Mouse (Mus musculus): ENCODE data around the gene Plcb2. TPM values are rescaled to one million over a fixed set of nuclear protein-coding genes. Genes with fewer than 3 reads are reported as not detected.

Gene Plcb2
- under 1 TPM in 1 of 2 experiments, not detected in 1; 0.07 TPM for polyA plus RNA-seq (2012; fragmentation: generic; extraction: Trizol)

GRCm38 (mm10) chr2:118728337-118728736, at the start of gene Plcb2:
TSS of gene Plcb2 (minus strand) at chr2:118728438.

DNA sequence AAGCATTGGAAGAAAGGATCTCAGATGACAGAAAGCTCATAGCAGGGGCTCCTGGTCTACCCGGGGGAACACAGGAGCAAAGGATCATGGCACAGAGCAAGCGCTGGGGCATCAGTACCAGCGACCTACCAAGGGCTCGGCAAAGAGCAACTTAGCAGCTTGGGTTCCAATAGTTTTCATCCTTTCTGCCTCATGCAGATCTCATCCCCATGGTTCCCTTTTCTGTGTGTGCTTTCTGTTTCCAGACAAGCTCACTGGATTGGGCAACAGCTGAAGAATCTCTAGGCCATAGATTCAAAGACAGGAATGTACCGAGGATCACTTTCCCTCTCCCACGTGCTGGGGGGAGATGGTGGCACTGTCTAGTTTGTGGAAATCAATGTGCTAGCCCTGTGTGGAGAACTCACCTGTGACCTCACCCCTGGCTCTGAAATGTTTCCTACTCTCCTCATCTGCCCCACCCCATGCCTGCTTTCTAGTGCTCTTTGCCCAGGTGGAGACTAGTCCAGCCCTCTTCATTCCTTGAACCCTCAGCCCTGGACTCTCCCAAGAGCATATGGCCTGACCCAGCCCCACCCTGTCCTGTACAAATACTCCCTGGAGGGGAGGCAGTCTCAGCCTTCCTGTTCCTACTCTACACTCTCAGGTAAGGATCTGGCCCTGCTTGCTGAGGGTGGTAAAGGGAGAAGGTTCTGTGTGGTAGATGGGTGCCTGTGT, 44.1 kb upstream of the Plcb2 start, which contains the start of gene Phgr1:
Gene Phgr1 (plus strand): TSS at position 612 of the 717 bp plus-strand sequence.

DNA sequence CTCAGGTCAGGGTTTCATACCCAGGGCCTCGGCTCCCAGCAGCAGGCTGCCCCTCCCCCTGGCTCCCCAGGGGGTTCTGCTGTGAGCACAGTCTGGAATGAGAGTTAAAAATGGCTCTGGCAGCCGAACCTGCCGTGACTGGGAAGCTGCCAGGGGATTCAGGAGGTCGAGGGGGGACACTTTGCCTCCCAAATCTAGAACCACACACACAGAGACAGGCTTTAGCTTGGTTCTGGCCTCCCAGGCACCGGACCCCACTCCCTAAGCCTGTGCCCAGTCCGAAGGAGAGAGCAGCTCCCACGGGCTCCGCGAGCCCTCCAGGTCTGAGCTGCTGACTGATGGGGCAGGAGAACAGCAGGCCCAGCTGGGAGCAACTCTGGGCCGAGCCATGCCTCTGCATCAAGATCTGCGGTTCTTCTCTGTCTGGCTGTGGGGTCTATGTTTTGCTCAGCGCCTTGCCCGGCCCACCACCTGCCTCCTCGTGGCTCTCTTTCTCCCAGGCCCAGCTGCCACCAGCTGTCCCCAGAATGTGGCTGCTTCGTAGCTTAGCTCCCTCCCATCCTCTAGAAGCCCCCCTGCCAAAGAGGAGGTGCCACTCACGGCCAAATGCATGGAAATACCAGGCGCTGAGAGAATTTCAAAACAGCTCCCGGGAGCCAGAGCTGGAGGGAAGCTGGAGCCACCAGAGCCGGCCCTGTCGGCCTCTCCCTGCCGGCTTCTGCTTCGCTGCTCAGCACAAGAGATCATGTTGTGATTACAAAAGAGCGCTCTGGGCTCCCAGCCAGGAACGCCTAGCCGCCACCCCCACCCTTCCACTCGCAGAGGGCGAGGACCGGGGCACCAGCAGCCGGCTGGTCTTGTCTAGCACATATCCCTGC, 33.9 kb upstream of the Plcb2 start, which contains the start of gene Ccdc9b:
Gene Ccdc9b (minus strand): TSS at position 756 of the 878 bp plus-strand sequence.

GRCm38 (mm10) chr2:118745232-118745884, 17.1 kb upstream of the Plcb2 start, which contains the start of gene Inafm2:
TSS of gene Inafm2 (plus strand) at chr2:118745758.

DNA sequence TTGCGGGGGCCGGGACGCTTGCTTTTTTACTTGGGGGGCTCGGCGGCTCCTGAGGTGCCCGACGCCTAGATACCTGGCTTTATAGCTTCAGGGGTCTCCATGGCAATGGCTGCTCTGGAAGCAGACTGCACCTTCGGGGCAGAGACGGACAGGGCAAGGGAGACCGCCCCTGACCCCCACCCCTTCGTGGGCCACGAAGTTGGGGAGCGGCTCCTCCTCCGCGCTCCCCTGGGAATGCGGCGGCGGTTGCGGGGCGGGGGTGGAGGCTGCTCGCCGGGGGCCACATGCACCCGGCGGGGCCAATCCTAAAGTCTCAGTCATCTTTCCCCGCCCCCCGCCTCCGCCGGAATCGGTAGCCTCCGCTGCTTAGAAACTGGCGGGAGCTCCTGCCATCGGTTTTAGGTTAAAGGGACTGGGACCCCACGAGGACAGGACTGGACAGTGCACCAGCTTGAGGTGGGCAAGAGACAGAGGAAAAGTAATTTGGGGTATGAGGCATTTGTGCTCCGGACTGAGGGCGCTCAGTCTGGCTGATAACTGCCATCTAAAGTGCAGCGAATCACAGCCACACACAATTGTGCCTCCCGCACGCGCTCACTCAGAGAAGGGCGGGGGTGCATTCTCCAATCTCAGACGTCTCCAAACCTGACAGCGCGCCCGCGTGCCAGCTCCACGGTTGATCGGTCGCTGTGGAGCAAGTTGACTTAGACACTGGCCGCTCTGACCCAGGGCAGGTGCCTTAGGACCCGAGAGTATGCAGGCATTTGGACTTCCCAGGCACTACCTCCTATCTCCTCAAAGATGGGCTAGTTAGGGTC, 24.1 kb downstream of the Plcb2 start, which contains the start of gene Ankrd63:
Gene Ankrd63 (minus strand): TSS at position 51 of the 818 bp plus-strand sequence.

DNA sequence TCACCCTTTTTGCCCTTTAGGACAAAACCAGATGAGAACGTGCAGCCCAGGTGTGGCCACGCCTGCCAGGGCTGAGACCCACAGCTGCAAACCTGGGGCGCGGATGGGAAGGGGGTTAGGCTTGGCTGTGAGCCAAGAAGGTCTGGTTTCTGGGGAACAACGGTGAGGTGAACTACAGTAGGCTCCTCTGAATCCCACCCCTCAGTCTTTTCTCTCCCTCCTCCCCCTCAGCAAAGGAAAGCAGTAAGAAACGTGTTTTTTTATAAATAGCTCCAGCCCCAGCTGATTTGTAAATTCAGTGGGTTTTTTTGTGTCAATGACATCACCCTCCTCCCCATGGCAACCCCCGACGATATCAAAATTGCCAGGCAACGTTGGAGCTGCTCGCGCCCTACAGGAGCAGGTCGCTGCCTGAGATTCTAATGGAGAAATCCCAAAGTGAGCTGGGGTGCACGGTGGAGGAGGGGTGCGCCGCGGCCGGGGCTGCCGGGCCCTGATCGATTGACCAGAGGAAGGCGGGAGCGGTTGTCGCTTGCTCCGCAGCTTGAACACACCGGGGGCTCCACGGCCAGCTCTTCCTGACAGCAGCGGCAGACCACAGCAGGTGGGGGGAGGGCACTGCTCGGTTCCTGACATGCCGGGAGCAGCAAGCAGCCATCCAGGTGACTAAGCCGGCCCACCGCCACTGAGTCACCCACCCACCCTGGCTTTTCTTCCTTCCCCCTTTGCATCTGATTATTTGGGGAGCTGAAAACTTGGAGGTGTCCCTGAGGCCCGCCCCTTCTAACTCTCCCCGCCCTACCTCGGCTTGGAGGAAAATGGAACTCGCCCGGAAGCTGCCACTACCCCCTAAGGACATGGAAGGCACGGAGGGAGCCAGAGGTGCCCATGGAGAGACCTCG, 65.1 kb downstream of the Plcb2 start, which contains the start of gene Pak6:
Gene Pak6 (plus strand): TSS at position 402 of the 902 bp plus-strand sequence.

Other genes with a start within 250 kb of the Plcb2 start
- 100 to 1,000 TPM in 1 of 2 experiments, 10 to 100 TPM in 1; 76.6 to 215 TPM for gene Srp14, start 248.7 kb downstream of the Plcb2 start, polyA plus RNA-seq (2012; fragmentation: generic; extraction: Trizol)
- gene Bmf, start 178.8 kb downstream of the Plcb2 start, polyA plus RNA-seq (2012; fragmentation: generic; extraction: Trizol): 10 to 100 TPM in 1 of 2 experiments, under 1 TPM in 1; 0.16 to 12.2 TPM
- gene Bub1b, start 130.2 kb downstream of the Plcb2 start, polyA plus RNA-seq (2012; fragmentation: generic; extraction: Trizol): 10 to 100 TPM in 1 of 2 experiments, 1 to 10 TPM in 1; 8.9 to 54.1 TPM
- gene Pak6, start 65.1 kb downstream of the Plcb2 start, polyA plus RNA-seq (2012; fragmentation: generic; extraction: Trizol): under 1 TPM in 1 of 2 experiments, not detected in 1; 0.15 TPM
- gene Ankrd63, start 24.5 kb downstream of the Plcb2 start, polyA plus RNA-seq (2012; fragmentation: generic; extraction: Trizol): under 1 TPM in 1 of 2 experiments, not detected in 1; 0.01 TPM
- 1 to 10 TPM; 1.8 to 4.4 TPM for gene Inafm2, start 17.3 kb upstream of the Plcb2 start, polyA plus RNA-seq (2012; fragmentation: generic; extraction: Trizol)
- 1 to 10 TPM; 3.2 to 6.8 TPM for gene Ccdc9b, start 34.2 kb upstream of the Plcb2 start, polyA plus RNA-seq (2012; fragmentation: generic; extraction: Trizol)
- gene Phgr1, start 44.3 kb upstream of the Plcb2 start, polyA plus RNA-seq (2012; fragmentation: generic; extraction: Trizol): not detected
- gene Disp2, start 51.3 kb upstream of the Plcb2 start, polyA plus RNA-seq (2012; fragmentation: generic; extraction: Trizol): under 1 TPM in 1 of 2 experiments, not detected in 1; 0.09 TPM
- gene Knstrn, start 85.6 kb upstream of the Plcb2 start, polyA plus RNA-seq (2012; fragmentation: generic; extraction: Trizol): 100 to 1,000 TPM in 1 of 2 experiments, 10 to 100 TPM in 1; 22.4 to 108 TPM
- 10 to 100 TPM in 1 of 2 experiments, 1 to 10 TPM in 1; 4.3 to 18.5 TPM for gene Ivd, start 133.5 kb upstream of the Plcb2 start, polyA plus RNA-seq (2012; fragmentation: generic; extraction: Trizol)
- 10 to 100 TPM in 1 of 2 experiments, 1 to 10 TPM in 1; 2.6 to 10.1 TPM for gene Bahd1, start 171.9 kb upstream of the Plcb2 start, polyA plus RNA-seq (2012; fragmentation: generic; extraction: Trizol)
- gene Chst14, start 198.1 kb upstream of the Plcb2 start, polyA plus RNA-seq (2012; fragmentation: generic; extraction: Trizol): 10 to 100 TPM; 10.5 to 39.8 TPM